Mouse (Mus musculus) CD4-positive, CD25-positive, alpha-beta regulatory T cell, adult 2 months (primary cell): ENCODE data around the gene Gm28308.

Source experiments
- DNase-seq: peaks from one replicate; pipeline ENCODE4 v3.0.0-alpha.2; 2012; ENCODE audit warnings: low read depth, low spot score

Gm28308 gene

GRCm38 (mm10) chr6:52232984-52233545, 19.9 kb upstream of the Gm28308 start:
- DNase-seq, result no peak

DNA sequence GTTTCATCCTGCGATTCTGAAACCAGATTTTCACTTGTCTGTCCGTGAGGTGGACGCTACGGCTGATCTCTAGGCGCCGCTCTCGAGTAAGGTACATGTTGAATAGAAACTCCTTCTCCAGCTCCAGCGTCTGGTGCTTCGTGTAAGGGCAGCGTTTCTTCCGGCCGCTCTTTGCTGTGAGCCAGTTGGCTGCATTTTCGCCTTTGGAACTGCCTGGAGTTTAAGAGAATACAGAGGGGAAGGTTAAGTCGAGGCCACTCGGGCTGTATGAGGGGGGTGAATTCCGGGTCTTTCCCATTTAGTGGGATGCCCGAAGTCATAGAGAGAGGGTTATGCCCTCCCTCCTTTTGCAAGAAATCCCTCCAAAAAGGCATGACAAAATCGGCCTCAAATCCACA, 19.4 kb upstream of the Gm28308 start:
- peak; percentile 43 for DNase-seq

GRCm38 (mm10) chr6:52231885-52232567, 18.9 kb upstream of the Gm28308 start:
- DNase-seq, result no peak

DNA sequence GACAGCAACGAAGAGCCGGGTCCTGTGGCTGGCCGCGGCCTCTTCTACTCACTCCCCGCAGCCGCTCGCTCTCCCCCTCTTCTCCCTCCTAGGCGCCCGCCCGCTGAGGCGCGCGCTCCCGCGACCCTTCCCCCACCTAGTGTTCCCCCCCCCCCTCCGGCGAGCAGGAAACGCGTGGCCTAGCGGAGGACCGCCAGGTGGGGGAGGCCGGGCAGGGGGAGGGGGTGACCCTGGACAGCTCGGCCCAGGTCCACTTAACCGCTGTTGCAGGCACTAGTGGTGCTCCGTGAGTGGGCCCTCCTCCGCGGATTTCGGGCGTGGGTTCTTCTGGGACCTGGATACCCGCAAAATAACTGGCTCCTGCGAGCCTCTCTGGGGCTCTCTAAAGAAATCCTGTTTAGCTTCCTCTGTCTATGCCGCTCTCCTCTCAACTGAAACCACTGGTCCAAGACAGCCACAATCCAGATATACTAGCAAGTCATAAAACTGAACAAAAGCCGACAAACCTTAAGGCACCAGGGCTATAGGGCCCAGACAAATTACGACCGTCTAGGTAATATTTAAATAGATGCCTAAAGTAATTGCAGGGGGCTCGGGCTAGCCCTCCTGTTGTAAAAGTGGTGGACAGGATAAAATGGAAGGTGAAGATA, 17.5 kb upstream of the Gm28308 start, which contains the start of gene Hoxa9:
Gene Hoxa9, minus strand, starts transcription at position 574 of the 650 bp plus-strand sequence.
- no peak for DNase-seq

GRCm38 (mm10) chr6:52229558-52230416, 16.6 kb upstream of the Gm28308 start:
- peak; percentile 42 for DNase-seq

GRCm38 (mm10) chr6:52228475-52229465, 15.6 kb upstream of the Gm28308 start:
- DNase-seq, result peak; percentile 41

- no peak for DNase-seq
Observed at GRCm38 (mm10) chr6:52227470-52228222, 14.5 kb upstream of the Gm28308 start.

GRCm38 (mm10) chr6:52226569-52227257, 13.6 kb upstream of the Gm28308 start:
- DNase-seq, result no peak

DNA sequence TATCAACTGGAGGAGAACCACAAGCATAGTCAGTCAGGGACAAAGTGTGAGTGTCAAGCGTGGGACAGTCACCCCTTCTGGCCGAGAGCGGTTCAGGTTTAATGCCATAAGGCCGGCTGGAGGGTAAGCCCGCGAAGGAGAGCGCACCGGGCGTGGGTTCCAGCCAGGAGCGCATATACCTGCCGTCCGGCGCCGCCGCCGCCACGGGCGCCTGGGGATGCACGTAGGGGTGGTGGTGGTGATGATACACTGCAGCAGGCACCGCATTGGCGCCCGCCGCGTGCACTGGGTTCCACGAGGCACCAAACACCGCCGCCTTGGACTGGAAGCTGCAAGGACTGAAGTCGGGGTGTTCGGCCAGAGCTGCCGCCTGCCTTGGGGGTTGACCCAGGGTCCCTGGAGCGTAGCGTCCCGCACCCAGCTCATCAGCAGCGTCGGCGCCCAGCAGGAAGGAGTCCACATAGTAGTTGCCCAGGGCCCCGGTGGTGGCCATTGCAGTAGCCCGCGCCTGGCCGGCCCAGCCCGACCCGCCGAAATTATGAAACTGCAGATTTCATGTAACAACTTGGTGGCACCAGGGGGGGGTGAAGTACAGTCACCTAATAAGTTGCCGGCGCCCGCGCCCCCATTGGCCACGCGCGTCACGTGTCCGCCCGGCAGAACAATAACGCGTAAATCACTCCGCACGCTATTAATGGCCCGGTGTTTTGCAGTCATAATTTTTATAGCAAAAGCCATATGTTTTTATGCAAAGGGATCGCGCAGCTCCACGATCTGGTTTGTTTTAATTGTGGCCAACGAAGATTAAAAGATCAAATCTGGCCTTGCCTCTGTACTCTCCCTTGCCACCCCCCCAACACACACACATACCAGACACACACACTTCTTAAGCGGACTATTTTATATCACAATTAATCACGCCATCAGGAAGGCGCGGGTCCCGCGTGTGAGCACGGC, 12.8 kb upstream of the Gm28308 start:
- peak; percentile 59 for DNase-seq

- no peak for DNase-seq
Observed at GRCm38 (mm10) chr6:52224895-52225611, 11.9 kb upstream of the Gm28308 start.

- no peak for DNase-seq
Observed at GRCm38 (mm10) chr6:52223939-52224760, 11.0 kb upstream of the Gm28308 start.

DNA sequence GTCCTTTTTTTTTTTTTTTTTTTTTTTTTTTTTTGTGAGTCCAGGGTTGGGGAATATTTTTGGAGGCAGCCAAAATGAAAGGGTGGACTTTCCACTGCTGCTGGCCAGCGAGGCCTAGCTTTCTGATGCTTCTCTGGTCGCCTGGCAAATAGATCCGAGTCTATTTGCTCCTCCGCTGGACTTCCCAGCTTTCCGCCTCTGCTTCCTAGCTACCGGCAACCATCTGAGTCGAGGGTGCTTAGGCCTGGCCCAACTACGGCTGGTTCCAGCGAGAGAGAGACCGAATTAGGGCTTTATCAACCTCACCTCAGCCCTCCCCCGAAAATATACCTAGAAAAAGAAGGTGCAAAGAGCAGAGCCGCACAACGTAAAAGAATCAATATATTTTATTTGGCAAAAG, 9.6 kb upstream of the Gm28308 start:
- DNase-seq, result no peak

DNA sequence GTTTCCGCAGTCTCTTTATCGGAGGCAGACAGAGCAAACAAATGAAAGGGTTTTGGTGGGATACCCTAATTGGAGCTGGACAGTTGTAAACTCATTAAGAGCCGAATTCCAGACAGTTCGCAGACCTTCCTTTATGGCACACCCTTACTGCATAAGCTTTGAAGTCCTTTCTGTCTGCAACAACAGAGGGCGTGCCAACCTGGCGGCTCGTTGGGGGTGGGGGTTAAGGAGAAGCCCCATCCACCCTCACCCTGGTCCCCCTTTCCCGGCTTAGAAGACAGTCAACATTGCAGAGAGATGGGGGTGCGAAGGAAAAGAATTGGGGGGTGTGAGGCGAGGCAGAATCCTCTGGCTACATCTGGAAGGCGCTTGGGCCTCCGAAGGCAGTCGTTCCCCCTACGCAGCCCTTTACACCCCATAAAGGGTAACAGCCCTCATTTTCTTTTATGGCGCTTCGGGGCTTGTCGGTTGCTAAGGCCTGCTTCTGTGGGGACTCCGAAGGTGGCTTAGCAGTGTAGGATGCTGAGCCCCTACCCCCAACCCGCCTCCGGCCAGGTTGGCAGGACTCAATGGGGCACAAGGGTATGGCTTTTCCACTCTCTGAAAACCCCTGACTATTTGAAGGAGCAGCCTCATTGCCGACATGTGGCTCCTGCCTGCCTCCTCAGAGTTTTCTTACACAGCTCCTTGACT, 9.0 kb upstream of the Gm28308 start:
- DNase-seq, result no peak

- peak; percentile 92 for DNase-seq
Observed at GRCm38 (mm10) chr6:52221337-52221992, 8.3 kb upstream of the Gm28308 start, which contains the start of gene Hoxa7. Gene Hoxa7, minus strand, starts transcription at chr6:52221854.

GRCm38 (mm10) chr6:52220865-52221310, 7.7 kb upstream of the Gm28308 start:
- DNase-seq, result no peak
